Mouse (Mus musculus): ENCODE measurements at regions not wholly inside any gene's neighbourhood (a gene's known extent, or its start where the extent isn't known, plus 50 kb on each side); places are given as distances from the start of the nearest gene placed in this dataset.
"Not testable (repeated sequence)": the region's sequence is repeated elsewhere in the genome, so short reads cannot be mapped to it uniquely, and the experiment has no call there.

DNA sequence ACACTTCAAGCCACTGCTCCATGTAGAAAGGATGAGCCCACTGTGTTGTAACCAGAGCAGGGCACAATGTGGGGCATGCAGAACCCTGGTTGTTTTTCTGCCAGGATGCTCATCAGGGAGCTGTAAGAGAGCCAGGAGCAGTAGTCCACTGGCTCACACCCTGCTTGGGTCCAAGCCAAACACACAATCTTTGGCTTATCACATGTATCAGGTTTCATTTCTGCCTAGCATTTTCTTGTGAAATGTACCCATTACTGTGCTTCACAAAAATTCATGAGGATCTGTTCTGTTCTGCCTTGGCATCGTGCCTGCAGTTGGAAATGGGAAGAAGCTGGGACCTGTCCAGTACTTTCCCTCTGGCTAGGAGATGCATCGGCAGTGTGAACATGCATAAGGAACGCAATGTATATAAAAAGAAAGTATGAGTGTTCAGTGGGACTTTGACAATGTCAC, 491.6 kb upstream of the Igfbp3 start:
- Histone ChIP-seq H3K36me3 (replicated peaks) (no peaks in the 10 kb centered on the region), H3K9me3 (replicated peaks) (no peaks in the 10 kb centered on the region), H3K4me2 (no peak overlapping the region), H3K27ac (replicated peaks) (no peak overlapping the region), H3K4me3 (replicated peaks) (no peak overlapping the region), H3K9ac (no peak overlapping the region), H3K4me1 (replicated peaks) (no peaks in the 10 kb centered on the region), H3K27me3 (no peaks in the 10 kb centered on the region)
- WGBS (ENCODE audit: insufficient replicate concordance), result 65% methylated on average over 3 of the region's 3 CpGs
- no peak for ATAC-seq (ENCODE audit: insufficient read depth)

DNA sequence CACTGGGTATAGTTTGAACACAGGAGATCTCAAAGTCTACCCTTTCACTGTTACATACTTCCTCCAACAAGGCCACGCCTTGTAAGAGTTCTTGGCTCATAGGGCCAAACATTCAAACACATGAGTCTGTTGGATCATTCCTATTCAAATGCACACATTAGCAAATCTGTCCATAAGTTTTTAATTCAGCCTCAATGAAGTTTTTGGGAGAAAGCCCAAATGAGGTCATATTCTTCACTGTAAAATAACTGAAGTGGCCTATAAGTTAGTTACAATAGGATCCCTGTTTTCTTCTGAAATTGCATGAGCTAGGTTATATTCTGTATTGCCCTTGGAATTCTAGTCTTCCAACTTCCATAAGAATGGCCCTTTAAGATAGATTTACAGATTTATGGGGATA, 483.9 kb upstream of the Igfbp3 start:
- no peak overlapping the region for H3K4me3 ChIP-seq (replicated peaks)
- no peak overlapping the region for H3K4me2 ChIP-seq
- no peak overlapping the region for H3K9ac ChIP-seq
- no peak for ATAC-seq (ENCODE audit: insufficient read depth)
- H3K27me3 ChIP-seq, result no peaks in the 10 kb centered on the region
- no peaks in the 10 kb centered on the region for H3K36me3 ChIP-seq (replicated peaks)
- H3K9me3 ChIP-seq (replicated peaks), result no peaks in the 10 kb centered on the region
- no peak overlapping the region for H3K27ac ChIP-seq (replicated peaks)
- H3K4me1 ChIP-seq (replicated peaks), result no peaks in the 10 kb centered on the region
- WGBS (ENCODE audit: insufficient replicate concordance), result 42% methylated on average over 1 of the region's 1 CpGs

DNA sequence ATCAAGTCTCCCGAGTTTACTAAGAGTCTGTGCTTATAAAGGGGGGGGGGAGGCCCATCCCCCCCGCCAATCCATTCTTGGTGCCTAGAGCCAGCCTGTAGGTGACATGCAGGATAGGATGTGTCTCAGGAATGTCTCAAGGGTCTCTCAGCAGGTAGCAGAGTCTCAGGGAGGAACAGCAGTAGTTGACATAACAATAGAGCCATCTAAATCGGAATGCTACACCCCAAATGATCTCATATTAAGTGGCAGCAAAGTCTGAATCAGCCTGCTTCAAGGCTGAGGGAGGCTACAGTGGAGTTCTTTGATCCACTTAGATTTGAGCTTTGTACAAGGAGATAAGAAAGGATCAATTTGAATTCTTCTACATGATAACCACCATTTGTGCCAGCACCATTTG, 476.0 kb upstream of the Igfbp3 start:
- not testable (repeated sequence) for H3K9me3 ChIP-seq (replicated peaks); H3K4me1 ChIP-seq (replicated peaks); H3K36me3 ChIP-seq (replicated peaks); H3K4me2 ChIP-seq; H3K9ac ChIP-seq; H3K27me3 ChIP-seq; H3K4me3 ChIP-seq (replicated peaks); H3K27ac ChIP-seq (replicated peaks); ATAC-seq (ENCODE audit: insufficient read depth)
- WGBS (ENCODE audit: insufficient replicate concordance), result 38% methylated on average over 3 of the region's 3 CpGs

DNA sequence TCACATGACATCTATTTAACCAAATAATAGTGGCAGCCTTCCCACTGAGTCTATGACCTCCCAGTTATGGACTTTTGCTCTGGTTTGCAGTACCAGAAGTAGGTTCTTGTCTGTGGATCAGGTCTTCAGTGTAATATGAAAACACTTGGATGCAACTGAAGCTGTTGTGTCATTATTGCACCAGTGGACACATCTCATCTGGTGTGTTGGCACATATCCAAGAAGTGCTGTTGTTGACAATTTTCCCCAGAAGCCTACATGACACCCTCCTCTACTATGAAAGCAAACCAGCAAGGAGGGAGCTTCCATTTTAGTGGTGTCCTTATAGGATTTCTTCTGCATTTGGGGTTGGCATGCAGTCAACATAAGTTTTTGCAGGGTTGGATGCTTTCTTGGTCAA, 459.1 kb upstream of the Igfbp3 start:
- no peak overlapping the region for H3K27ac ChIP-seq (replicated peaks)
- no peaks in the 10 kb centered on the region for H3K4me1 ChIP-seq (replicated peaks)
- H3K36me3 ChIP-seq (replicated peaks), result no peaks in the 10 kb centered on the region
- no peaks in the 10 kb centered on the region for H3K27me3 ChIP-seq
- no peaks in the 10 kb centered on the region for H3K9me3 ChIP-seq (replicated peaks)
- no peak overlapping the region for H3K4me3 ChIP-seq (replicated peaks)
- ATAC-seq (ENCODE audit: insufficient read depth), result no peak
- H3K4me2 ChIP-seq, result no peak overlapping the region
- H3K9ac ChIP-seq, result no peak overlapping the region

DNA sequence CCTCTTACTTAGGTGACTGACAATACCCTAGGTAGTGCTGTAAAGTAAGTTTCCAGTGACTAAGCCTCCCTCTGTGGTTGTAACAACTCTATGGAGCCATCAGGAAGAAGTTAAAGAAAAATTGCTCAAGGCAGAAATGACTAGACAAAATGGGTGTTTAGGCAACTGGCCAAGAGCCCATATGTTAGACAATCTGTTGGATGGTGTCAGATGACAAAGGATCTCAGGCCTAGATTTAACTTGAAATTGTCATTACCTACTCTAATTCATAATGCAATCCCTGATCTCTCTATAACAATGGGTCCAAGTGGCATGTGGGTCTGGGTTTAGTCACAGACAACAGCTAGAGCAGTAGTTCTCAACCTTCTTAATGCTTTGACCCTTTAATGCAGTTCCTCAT, 416.9 kb upstream of the Igfbp3 start:
- Histone ChIP-seq H3K27ac (replicated peaks) (no peak overlapping the region), H3K9ac (no peak overlapping the region), H3K9me3 (replicated peaks) (no peaks in the 10 kb centered on the region), H3K36me3 (replicated peaks) (no peaks in the 10 kb centered on the region), H3K4me3 (replicated peaks) (no peak overlapping the region), H3K4me2 (no peak overlapping the region), H3K4me1 (replicated peaks) (no peaks in the 10 kb centered on the region), H3K27me3 (no peaks in the 10 kb centered on the region)
- no peak for ATAC-seq (ENCODE audit: insufficient read depth)

DNA sequence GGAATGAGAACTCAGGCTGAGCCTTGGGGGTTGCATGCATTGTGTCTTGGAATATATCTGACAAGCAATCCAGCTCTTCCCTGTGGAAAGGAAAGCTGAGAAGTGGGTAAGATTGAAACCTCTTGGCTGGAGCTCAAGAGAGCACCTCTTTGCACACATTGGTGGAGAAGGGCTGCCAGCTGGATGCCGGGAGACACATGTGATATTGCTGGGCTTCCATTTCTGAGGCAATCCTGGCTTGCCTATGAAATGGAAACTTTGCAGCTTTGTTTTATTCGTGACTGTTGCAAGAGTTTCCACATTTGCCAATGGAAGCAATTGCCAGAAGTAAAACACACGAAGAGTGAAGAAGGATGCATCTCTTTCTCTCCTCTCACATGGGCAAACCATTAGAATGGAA, 411.5 kb upstream of the Igfbp3 start:
- 48% methylated on average over 3 of the region's 3 CpGs for WGBS (ENCODE audit: insufficient replicate concordance)
- H3K27ac ChIP-seq (replicated peaks), result no peak overlapping the region
- ATAC-seq (ENCODE audit: insufficient read depth), result no peak
- H3K4me1 ChIP-seq (replicated peaks), result no peaks in the 10 kb centered on the region
- H3K9ac ChIP-seq, result no peak overlapping the region
- no peaks in the 10 kb centered on the region for H3K36me3 ChIP-seq (replicated peaks)
- H3K4me2 ChIP-seq, result no peak overlapping the region
- H3K9me3 ChIP-seq (replicated peaks), result no peaks in the 10 kb centered on the region
- no peaks in the 10 kb centered on the region for H3K27me3 ChIP-seq
- no peak overlapping the region for H3K4me3 ChIP-seq (replicated peaks)

DNA sequence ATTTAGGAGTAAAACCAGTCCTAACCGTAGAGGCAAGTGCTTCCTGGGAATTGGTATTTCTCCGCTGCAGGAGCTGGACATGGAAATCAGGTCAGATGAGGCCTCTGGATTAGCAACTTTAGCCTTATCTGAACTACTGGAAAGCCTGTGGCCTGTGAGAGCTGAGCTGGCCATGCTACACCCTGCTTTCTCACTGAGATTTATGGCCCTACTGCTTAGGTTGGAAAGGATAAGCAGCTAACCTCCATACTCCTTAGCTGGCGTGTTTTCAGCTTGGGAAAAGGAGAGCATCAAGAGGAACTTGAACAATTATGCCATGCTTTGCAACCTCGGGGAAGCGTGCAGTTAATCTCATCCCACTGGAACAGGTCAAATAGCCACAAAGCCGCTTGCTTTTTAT, 406.6 kb upstream of the Igfbp3 start:
- no peaks in the 10 kb centered on the region for H3K9me3 ChIP-seq (replicated peaks)
- no peak overlapping the region for H3K9ac ChIP-seq
- H3K36me3 ChIP-seq (replicated peaks), result no peaks in the 10 kb centered on the region
- H3K4me2 ChIP-seq, result no peak overlapping the region
- H3K27me3 ChIP-seq, result no peaks in the 10 kb centered on the region
- H3K27ac ChIP-seq (replicated peaks), result no peak overlapping the region
- no peak overlapping the region for H3K4me3 ChIP-seq (replicated peaks)
- H3K4me1 ChIP-seq (replicated peaks), result no peaks in the 10 kb centered on the region
- WGBS (ENCODE audit: insufficient replicate concordance), result 59% methylated on average over 6 of the region's 6 CpGs
- ATAC-seq (ENCODE audit: insufficient read depth), result no peak

DNA sequence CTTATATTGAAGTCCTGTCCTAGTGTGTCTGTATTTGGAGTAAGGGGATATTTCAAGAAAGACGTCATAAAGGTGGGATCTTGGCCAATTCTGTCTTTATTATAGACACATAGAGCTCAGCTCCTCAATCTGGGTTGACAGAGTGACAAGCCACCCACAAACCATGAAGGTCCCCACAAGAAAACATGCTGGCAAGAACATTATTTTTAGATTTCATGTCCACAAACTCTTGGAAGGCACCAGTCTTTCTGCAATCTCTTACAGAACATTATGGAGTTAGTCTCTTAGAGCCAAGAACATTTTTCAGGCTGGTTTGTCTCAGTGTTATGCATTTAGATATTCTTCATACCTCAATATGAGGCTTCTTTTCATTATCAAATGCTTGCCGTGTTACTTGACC, 397.0 kb upstream of the Igfbp3 start:
- Histone ChIP-seq H3K4me2 (no peak overlapping the region), H3K4me1 (replicated peaks) (no peaks in the 10 kb centered on the region), H3K27me3 (no peaks in the 10 kb centered on the region), H3K9ac (no peak overlapping the region), H3K4me3 (replicated peaks) (no peak overlapping the region), H3K36me3 (replicated peaks) (no peaks in the 10 kb centered on the region), H3K27ac (replicated peaks) (no peak overlapping the region), H3K9me3 (replicated peaks) (no peaks in the 10 kb centered on the region)
- no peak for ATAC-seq (ENCODE audit: insufficient read depth)
- 51% methylated on average over 2 of the region's 2 CpGs for WGBS (ENCODE audit: insufficient replicate concordance)

DNA sequence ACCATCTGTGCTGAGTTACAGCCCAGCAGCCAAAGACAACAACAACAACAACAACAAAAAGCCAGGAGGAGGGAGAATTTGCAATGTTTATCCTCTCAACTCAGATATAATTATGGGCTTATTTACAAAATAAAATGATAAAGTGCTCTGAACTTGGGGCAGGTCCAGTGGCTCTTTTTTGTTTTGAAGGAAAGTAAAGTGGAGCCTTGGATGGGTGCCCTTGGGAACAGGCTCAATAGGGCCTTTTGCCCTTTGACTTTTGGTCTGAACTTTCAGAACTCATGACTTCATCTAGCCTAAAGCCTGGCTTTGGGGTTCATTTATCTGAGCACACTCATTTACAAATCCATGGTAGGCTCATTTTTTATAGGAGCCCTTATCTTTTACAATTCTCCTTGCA, 396.2 kb upstream of the Igfbp3 start:
- H3K4me1 ChIP-seq (replicated peaks), result no peaks in the 10 kb centered on the region
- H3K9ac ChIP-seq, result no peak overlapping the region
- H3K36me3 ChIP-seq (replicated peaks), result no peaks in the 10 kb centered on the region
- H3K4me2 ChIP-seq, result no peak overlapping the region
- H3K27me3 ChIP-seq, result no peaks in the 10 kb centered on the region
- H3K9me3 ChIP-seq (replicated peaks), result no peaks in the 10 kb centered on the region
- H3K27ac ChIP-seq (replicated peaks), result no peak overlapping the region
- ATAC-seq (ENCODE audit: insufficient read depth), result no peak
- H3K4me3 ChIP-seq (replicated peaks), result no peak overlapping the region

DNA sequence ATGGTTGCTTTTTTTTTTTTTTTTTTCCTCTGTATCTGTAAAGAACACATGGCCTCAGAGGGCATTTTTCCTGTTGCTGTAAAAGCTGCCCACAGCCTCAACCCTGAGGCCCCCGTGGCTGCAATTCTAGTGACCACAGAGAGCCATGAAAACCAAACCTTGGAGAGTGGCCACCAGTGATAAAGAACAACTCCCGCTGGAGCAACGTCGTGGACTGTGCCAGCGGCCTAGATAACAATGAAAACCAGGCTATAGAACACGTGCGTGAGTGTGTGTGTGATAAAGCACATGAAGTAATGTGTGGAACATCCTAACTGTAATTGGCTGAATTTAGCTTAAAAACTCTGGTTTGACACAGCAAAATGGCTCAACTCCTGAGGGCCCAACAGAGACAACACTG, 392.9 kb upstream of the Igfbp3 start:
- H3K4me3 ChIP-seq (replicated peaks), result no peak overlapping the region
- ATAC-seq (ENCODE audit: insufficient read depth), result no peak
- no peaks in the 10 kb centered on the region for H3K36me3 ChIP-seq (replicated peaks)
- no peaks in the 10 kb centered on the region for H3K9me3 ChIP-seq (replicated peaks)
- no peaks in the 10 kb centered on the region for H3K4me1 ChIP-seq (replicated peaks)
- no peak overlapping the region for H3K4me2 ChIP-seq
- H3K27ac ChIP-seq (replicated peaks), result no peak overlapping the region
- 25% methylated on average over 7 of the region's 7 CpGs for WGBS (ENCODE audit: insufficient replicate concordance)
- H3K27me3 ChIP-seq, result no peaks in the 10 kb centered on the region
- no peak overlapping the region for H3K9ac ChIP-seq

DNA sequence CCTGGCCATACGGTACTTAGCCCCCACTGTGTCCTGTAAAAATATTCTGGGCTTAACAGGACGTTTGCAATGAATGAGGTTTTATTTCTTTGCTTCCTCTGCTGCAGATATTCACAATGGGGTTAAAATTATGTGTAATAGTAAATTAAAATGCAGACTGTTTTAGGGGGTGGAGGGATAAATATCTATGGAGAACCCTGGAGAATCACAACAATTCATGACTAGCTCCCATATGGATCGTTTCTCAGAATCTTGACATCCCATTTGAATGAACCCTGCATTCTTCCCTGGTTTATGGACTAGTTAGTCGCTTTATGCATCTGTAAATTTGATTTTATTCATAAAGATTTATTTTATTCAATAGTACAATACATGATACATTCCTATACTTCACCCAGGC, 378.3 kb upstream of the Igfbp3 start:
- H3K4me2 ChIP-seq, result no peak overlapping the region
- H3K4me3 ChIP-seq (replicated peaks), result no peak overlapping the region
- H3K9me3 ChIP-seq (replicated peaks), result no peaks in the 10 kb centered on the region
- no peaks in the 10 kb centered on the region for H3K27me3 ChIP-seq
- WGBS (ENCODE audit: insufficient replicate concordance), result 52% methylated on average over 4 of the region's 4 CpGs
- no peak overlapping the region for H3K27ac ChIP-seq (replicated peaks)
- no peak for ATAC-seq (ENCODE audit: insufficient read depth)
- H3K9ac ChIP-seq, result no peak overlapping the region
- no peaks in the 10 kb centered on the region for H3K36me3 ChIP-seq (replicated peaks)
- no peaks in the 10 kb centered on the region for H3K4me1 ChIP-seq (replicated peaks)

DNA sequence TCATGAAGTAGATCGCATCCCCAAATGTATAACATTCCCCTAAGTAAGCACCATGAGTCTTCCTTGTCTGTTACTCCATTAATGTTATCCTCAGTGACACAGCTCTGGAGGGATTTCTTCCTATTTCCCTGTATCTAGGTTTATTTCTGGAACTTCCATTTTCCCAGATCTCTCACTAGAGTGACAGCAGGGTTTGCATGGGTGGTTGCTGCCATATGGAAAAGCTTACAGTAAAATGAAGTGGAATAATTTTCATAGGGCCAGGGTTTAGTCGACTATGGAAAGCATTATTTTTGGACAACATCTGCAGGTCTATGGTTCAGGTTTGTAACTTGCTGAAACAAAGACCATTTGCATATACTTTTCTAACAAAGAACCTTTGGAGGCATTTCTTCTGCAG, 369.6 kb upstream of the Igfbp3 start:
- no peaks in the 10 kb centered on the region for H3K9me3 ChIP-seq (replicated peaks)
- no peak overlapping the region for H3K4me2 ChIP-seq
- no peak overlapping the region for H3K27ac ChIP-seq (replicated peaks)
- no peak overlapping the region for H3K9ac ChIP-seq
- no peak overlapping the region for H3K4me3 ChIP-seq (replicated peaks)
- H3K4me1 ChIP-seq (replicated peaks), result no peaks in the 10 kb centered on the region
- ATAC-seq (ENCODE audit: insufficient read depth), result no peak
- no peaks in the 10 kb centered on the region for H3K36me3 ChIP-seq (replicated peaks)
- WGBS (ENCODE audit: insufficient replicate concordance), result 62% methylated on average over 2 of the region's 2 CpGs
- H3K27me3 ChIP-seq, result no peaks in the 10 kb centered on the region

DNA sequence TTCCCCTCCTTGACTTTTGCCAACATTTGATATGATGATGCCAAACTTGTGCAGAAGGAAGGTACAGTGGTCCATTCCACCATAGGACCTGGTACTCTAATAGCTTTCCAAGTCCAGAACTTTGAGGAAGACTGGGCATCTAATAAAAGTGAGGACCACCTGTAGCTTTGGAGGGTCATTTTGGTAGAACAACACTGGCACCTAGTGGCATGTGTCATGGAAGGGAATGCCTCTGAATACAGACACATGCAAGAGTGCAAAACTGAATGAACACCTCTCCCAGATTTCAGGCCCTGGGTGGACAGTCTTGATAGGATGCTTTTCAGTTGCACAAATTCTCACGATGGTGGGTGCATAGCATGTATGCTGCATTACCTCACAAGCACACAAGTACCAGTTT, 354.8 kb upstream of the Igfbp3 start:
- no peak overlapping the region for H3K4me2 ChIP-seq
- H3K9ac ChIP-seq, result no peak overlapping the region
- H3K4me1 ChIP-seq (replicated peaks), result no peaks in the 10 kb centered on the region
- no peak overlapping the region for H3K27ac ChIP-seq (replicated peaks)
- no peaks in the 10 kb centered on the region for H3K27me3 ChIP-seq
- no peak overlapping the region for H3K4me3 ChIP-seq (replicated peaks)
- 46% methylated on average over 1 of the region's 1 CpGs for WGBS (ENCODE audit: insufficient replicate concordance)
- ATAC-seq (ENCODE audit: insufficient read depth), result no peak
- no peaks in the 10 kb centered on the region for H3K36me3 ChIP-seq (replicated peaks)
- H3K9me3 ChIP-seq (replicated peaks), result no peaks in the 10 kb centered on the region

Data from liver, embryonic 15.5 days (tissue).